ENCODE assay signal across 8 mouse cellular contexts in genomic region chr10:121504973-121505911, GRCm38 (mm10). TPM values are rescaled to one million over a fixed set of nuclear protein-coding genes. Genes with fewer than 3 reads are reported as not detected.
DNase-seq lines count a peak whose midpoint lies in the region; ATAC-seq and TF ChIP-seq lines count a peak whose summit lies in the region.

No protein-coding gene starts in this region.

- H3K9ac ChIP-seq in limb, embryonic 12.5 days (replicated peaks), result peak overlapping the region; percentile 40; the same call in 1 of the 2 replicates
- peak overlapping the region; percentile 43 for H3K9ac ChIP-seq in midbrain, embryonic 12.5 days (replicated peaks)

- peak; percentile 75 for DNase-seq in layer of hippocampus, adult 11-12 months (ENCODE audit: low spot score)
- no peak for DNase-seq in layer of hippocampus, adult 9-10 months (ENCODE audit: low spot score)
- peak; percentile 69 for DNase-seq in heart, adult 8-10 months (ENCODE audit: low spot score)
- peak; percentile 85 for DNase-seq in kidney, adult 2 months
- peak; percentile 47 for DNase-seq in spleen, adult 12 weeks (ENCODE audit: low spot score)

- peak; percentile 88 for ATAC-seq in erythroblast, adult 5-6 weeks (replicated peaks; ENCODE audit: low FRiP score, poor library complexity, severe bottlenecking)
- ATAC-seq in limb, embryonic 12.5 days (ENCODE audit: insufficient number of reproducible peaks, insufficient read depth, low FRiP score, low TSS enrichment, low read depth), result no peak
- ATAC-seq in midbrain, embryonic 12.5 days (ENCODE audit: low FRiP score, low read depth), result peak; percentile 61

- no peaks in the 10 kb centered on the region for H3K36me3 ChIP-seq in kidney, adult 2 months (ENCODE audit: control insufficient read depth, insufficient read depth, low read length)
- H3K36me3 ChIP-seq in limb, embryonic 12.5 days, result no peaks in the 10 kb centered on the region
- no peaks in the 10 kb centered on the region for H3K36me3 ChIP-seq in midbrain, embryonic 12.5 days

- 23% methylated on average over 35 of the region's 35 CpGs for WGBS in kidney, adult 2 months
- WGBS in limb, embryonic 12.5 days, result 27% methylated on average over 35 of the region's 35 CpGs
- 29% methylated on average over 35 of the region's 35 CpGs for WGBS in midbrain, embryonic 12.5 days

- 0 out of 2 replicates have a peak overlapping the region, but pooled peaks have one; percentile 35 for H3K27ac ChIP-seq in kidney, adult 2 months (ENCODE audit: insufficient read depth, low read depth, low read length)
- peak overlapping the region; percentile 80 for H3K27ac ChIP-seq in limb, embryonic 12.5 days
- peak overlapping the region; percentile 54 for H3K27ac ChIP-seq in midbrain, embryonic 12.5 days (replicated peaks)

- H3K4me2 ChIP-seq in limb, embryonic 12.5 days, result peak overlapping the region; percentile 66
- H3K4me2 ChIP-seq in midbrain, embryonic 12.5 days (replicated peaks), result peak overlapping the region; percentile 48

- TF ChIP-seq POLR2A in kidney, adult 2 months (IDR thresholded peaks at IDR 0.05; ENCODE audit: low read depth, low read length), result no peak

- peak overlapping the region; percentile 64 for H3K4me3 ChIP-seq in kidney, adult 2 months (ENCODE audit: insufficient read depth, low read depth, low read length)
- H3K4me3 ChIP-seq in limb, embryonic 12.5 days (replicated peaks), result peak overlapping the region; percentile 36
- H3K4me3 ChIP-seq in midbrain, embryonic 12.5 days, result peak overlapping the region; percentile 32

- no peaks in the 10 kb centered on the region for H3K27me3 ChIP-seq in kidney, adult 2 months (replicated peaks; ENCODE audit: control insufficient read depth, insufficient read depth, low read length)
- no peaks in the 10 kb centered on the region for H3K27me3 ChIP-seq in limb, embryonic 12.5 days
- peaks cover 4% of the 10 kb centered on the region; the same call in 1 of the 2 replicates for H3K27me3 ChIP-seq in midbrain, embryonic 12.5 days

- peaks cover 6% of the 10 kb centered on the region; the same call in 1 of the 2 replicates for H3K4me1 ChIP-seq in kidney, adult 2 months (ENCODE audit: control insufficient read depth, insufficient read depth, low read length)
- peaks cover 31% of the 10 kb centered on the region for H3K4me1 ChIP-seq in limb, embryonic 12.5 days (replicated peaks)
- H3K4me1 ChIP-seq in midbrain, embryonic 12.5 days, result peaks cover 34% of the 10 kb centered on the region

- no peaks in the 10 kb centered on the region for H3K9me3 ChIP-seq in limb, embryonic 12.5 days
- no peaks in the 10 kb centered on the region for H3K9me3 ChIP-seq in midbrain, embryonic 12.5 days

- TF ChIP-seq CTCF in kidney, adult 2 months (conservative IDR thresholded peaks at IDR 0.05; ENCODE audit: insufficient read depth, insufficient read length, low read depth, low read length), result no peak

RNA-seq across cellular contexts. Expression of gene Rassf3, which starts 29.1 kb away (rescaled TPM):
- 11.7 and 12.5 TPM in 2 replicates for total RNA-seq in erythroblast, adult 5-6 weeks (2015; ENCODE audit: low replicate concordance)
- total RNA-seq in erythroblast, adult 5-6 weeks (2017; ENCODE audit: low replicate concordance), result 7.8 and 12.7 TPM in 2 replicates
- 100 to 1,000 TPM; 131 to 151 (median 141) TPM for total RNA-seq in heart, adult 8-10 months (2022)
- polyA plus RNA-seq in kidney, adult 2 months (2012; rRNA removed), result 31.1 and 35.3 TPM in 2 replicates
- polyA plus RNA-seq in limb, embryonic 12.5 days (2016; fragmentation: Nextera tagmentation; extraction: Ambion mirVana), result 20.2 and 22.2 TPM in 2 replicates
- polyA plus RNA-seq in midbrain, embryonic 12.5 days (2016; fragmentation: Nextera tagmentation; extraction: Ambion mirVana), result 6.7 and 7.8 TPM in 2 replicates
